Mouse (Mus musculus): ENCODE results near the gene Fto.

GRCm38 (mm10) chr8:91340746-91341145 is 27.4 kb downstream of the Fto start:
- no peak for TF ChIP-seq CTCF (IDR thresholded peaks at IDR 0.05; ENCODE audit: borderline replicate concordance, extremely low read depth, insufficient read depth, insufficient read length)
- no peak for TF ChIP-seq POLR2A (IDR thresholded peaks at IDR 0.05; ENCODE audit: borderline replicate concordance, extremely low read depth, insufficient read depth, insufficient read length, poor library complexity, severe bottlenecking)

Data from brain, embryonic 14.5 days (tissue).